Mouse (Mus musculus) embryonic fibroblast, embryonic 13.5 days (primary cell): ENCODE data around the gene Pla1a. TPM values are rescaled to one million over a fixed set of nuclear protein-coding genes. Genes with fewer than 3 reads are reported as not detected.

Experiments used
- H3K27ac ChIP-seq: 2 replicates; pipeline ENCODE4 v1.5.1; 2012; ENCODE audit warnings: low read length, control low read depth, inconsistent platforms; ENCODE audit not compliant: insufficient read depth
- H3K4me1 ChIP-seq: 2 replicates; pipeline ENCODE4 v1.6.1; 2011; ENCODE audit warnings: low read length; ENCODE audit not compliant: control insufficient read depth, insufficient read depth
- H3K4me3 ChIP-seq: 2 replicates; pipeline ENCODE4 v1.5.1; 2011; ENCODE audit warnings: mild to moderate bottlenecking, control low read depth, low read length; ENCODE audit not compliant: insufficient read depth
- CTCF ChIP-seq: IDR thresholded peaks from 2 replicates; pipeline ENCODE4 v1.5.1; 2011; ENCODE audit warnings: mild to moderate bottlenecking, control low read depth, low read length, moderate library complexity, borderline replicate concordance; ENCODE audit not compliant: insufficient read depth
- POLR2A ChIP-seq: IDR thresholded peaks from 2 replicates; pipeline ENCODE4 v1.6.1; 2011; ENCODE audit warnings: low read depth, mild to moderate bottlenecking, control low read depth, low read length, moderate library complexity
- polyA plus RNA-seq: library from polyadenylated mRNA; stranded (reverse); fragments of >200 nt; gene quantifications from 2 replicates; pipeline ENCODE4 v1.2.4, GENCODE M21; 2011; ENCODE audit warnings: low read depth; ENCODE audit not compliant: missing spikeins, insufficient read length

Pla1a gene
- polyA plus RNA-seq, 1 experiment: 1.2 TPM

- no peak overlapping the region for H3K4me3 ChIP-seq
- H3K4me1 ChIP-seq: peaks cover 2% of the 10 kb centered on the region; the same call in 1 of the 2 replicates
- H3K27ac ChIP-seq: no peak overlapping the region
- no peak for TF ChIP-seq POLR2A
- no peak for TF ChIP-seq CTCF
Observed at GRCm38 (mm10) chr16:38471697-38472506, 39.0 kb upstream of the Pla1a start.

GRCm38 (mm10) chr16:38469437-38469836 is 36.5 kb upstream of the Pla1a start:
- no peak overlapping the region for H3K4me3 ChIP-seq

GRCm38 (mm10) chr16:38468706-38469018 is 35.7 kb upstream of the Pla1a start:
- no peaks in the 10 kb centered on the region for H3K4me1 ChIP-seq
- no peak overlapping the region for H3K27ac ChIP-seq
- TF ChIP-seq CTCF: no peak
- TF ChIP-seq POLR2A: no peak
- H3K4me3 ChIP-seq: no peak overlapping the region

More at GRCm38 (mm10) chr16:38469437-38469836, 36.5 kb upstream of the Pla1a start:
- Histone ChIP-seq H3K4me1 (no peaks in the 10 kb centered on the region), H3K27ac (no peak overlapping the region)
- TF ChIP-seq CTCF (no peak), POLR2A (no peak)

GRCm38 (mm10) chr16:38467917-38468705 is 35.2 kb upstream of the Pla1a start:
- H3K4me1 ChIP-seq: no peaks in the 10 kb centered on the region
- no peak overlapping the region for H3K4me3 ChIP-seq
- no peak for TF ChIP-seq POLR2A
- TF ChIP-seq CTCF: no peak
- H3K27ac ChIP-seq: no peak overlapping the region

- Histone ChIP-seq H3K4me1 (no peaks in the 10 kb centered on the region), H3K27ac (no peak overlapping the region), H3K4me3 (no peak overlapping the region)
- TF ChIP-seq CTCF (no peak), POLR2A (no peak)
Observed at GRCm38 (mm10) chr16:38467091-38467916, 34.4 kb upstream of the Pla1a start.

GRCm38 (mm10) chr16:38466089-38466488 is 33.1 kb upstream of the Pla1a start:
- H3K4me3 ChIP-seq: no peak overlapping the region
- H3K4me1 ChIP-seq: no peaks in the 10 kb centered on the region
- no peak overlapping the region for H3K27ac ChIP-seq
- TF ChIP-seq POLR2A: no peak
- no peak for TF ChIP-seq CTCF

GRCm38 (mm10) chr16:38463305-38463704 is 30.4 kb upstream of the Pla1a start:
- H3K27ac ChIP-seq: no peak overlapping the region
- no peak overlapping the region for H3K4me3 ChIP-seq
- no peak for TF ChIP-seq POLR2A
- TF ChIP-seq CTCF: no peak
- no peaks in the 10 kb centered on the region; the same call in 1 of the 2 replicates for H3K4me1 ChIP-seq

GRCm38 (mm10) chr16:38462161-38462560 is 29.2 kb upstream of the Pla1a start:
- no peaks in the 10 kb centered on the region; the same call in 1 of the 2 replicates for H3K4me1 ChIP-seq
- H3K27ac ChIP-seq: no peak overlapping the region
- H3K4me3 ChIP-seq: no peak overlapping the region
- TF ChIP-seq CTCF: no peak
- TF ChIP-seq POLR2A: no peak

GRCm38 (mm10) chr16:38461749-38462148 is 28.8 kb upstream of the Pla1a start:
- H3K4me1 ChIP-seq: no peaks in the 10 kb centered on the region; the same call in 1 of the 2 replicates
- TF ChIP-seq CTCF (no peak), POLR2A (no peak)
- no peak overlapping the region for H3K4me3 ChIP-seq
- no peak overlapping the region for H3K27ac ChIP-seq
